Mouse (Mus musculus) brown adipose tissue, adult 24 weeks (tissue): ENCODE results near the gene Bmpr1b. TPM values are rescaled to one million over a fixed set of nuclear protein-coding genes. Genes with fewer than 3 reads are reported as not detected.

Experiments
- H3K27ac ChIP-seq: fragments of 200-500 bp; replicated peaks from 2 replicates; pipeline ENCODE4 v1.5.1; 2012; ENCODE audit warnings: low read depth, mild to moderate bottlenecking, low read length
- H3K4me1 ChIP-seq: fragments of 200-500 bp; 2 replicates; pipeline ENCODE4 v1.6.1; 2012; ENCODE audit warnings: low read length, mixed read lengths; ENCODE audit not compliant: control insufficient read depth, insufficient read depth, insufficient read length
- H3K4me3 ChIP-seq: fragments of 200-500 bp; 2 replicates; pipeline ENCODE4 v1.5.1; 2012; ENCODE audit warnings: low read depth, mild to moderate bottlenecking, low read length, moderate library complexity; ENCODE audit not compliant: insufficient read depth
- polyA plus RNA-seq: library from polyadenylated mRNA; stranded (reverse); fragments of >200 nt; gene quantifications from 2 replicates; pipeline ENCODE4 v1.2.4, GENCODE M21; 2012; ENCODE audit not compliant: missing spikeins, insufficient read depth, insufficient read length

Gene Bmpr1b
- polyA plus RNA-seq, 1 experiment = not detected

GRCm38 (mm10) chr3:142084091-142084490 lies 85.1 kb downstream of the Bmpr1b start:
- H3K4me3 ChIP-seq = no peak overlapping the region
- H3K27ac ChIP-seq = no peak overlapping the region
- H3K4me1 ChIP-seq = no peaks in the 10 kb centered on the region

- H3K4me1 ChIP-seq = no peaks in the 10 kb centered on the region
- H3K4me3 ChIP-seq = no peak overlapping the region
- no peak overlapping the region for H3K27ac ChIP-seq
These were observed 91.4 kb downstream of the Bmpr1b start for GRCm38 (mm10) chr3:142077723-142078302.

- no peak overlapping the region for H3K27ac ChIP-seq
- H3K4me1 ChIP-seq = no peaks in the 10 kb centered on the region
- no peak overlapping the region for H3K4me3 ChIP-seq
These were observed 97.6 kb downstream of the Bmpr1b start for GRCm38 (mm10) chr3:142071601-142072000.

- Histone ChIP-seq H3K4me1 (peaks cover 5% of the 10 kb centered on the region; the same call in 1 of the 2 replicates), H3K27ac (no peak overlapping the region), H3K4me3 (no peak overlapping the region)
These were observed 102.4 kb downstream of the Bmpr1b start for GRCm38 (mm10) chr3:142066792-142067346.

GRCm38 (mm10) chr3:142065111-142065510 lies 104.1 kb downstream of the Bmpr1b start:
- peaks cover 5% of the 10 kb centered on the region; the same call in 1 of the 2 replicates for H3K4me1 ChIP-seq
- no peak overlapping the region for H3K27ac ChIP-seq
- H3K4me3 ChIP-seq = no peak overlapping the region

GRCm38 (mm10) chr3:142063536-142064226 lies 105.5 kb downstream of the Bmpr1b start:
- Histone ChIP-seq H3K4me1 (peaks cover 5% of the 10 kb centered on the region; the same call in 1 of the 2 replicates), H3K4me3 (no peak overlapping the region), H3K27ac (peak overlapping the region; percentile 6; the same call in 1 of the 2 replicates)

- H3K27ac ChIP-seq = peak overlapping the region; percentile 13; the same call in 1 of the 2 replicates
- H3K4me3 ChIP-seq = no peak overlapping the region
- H3K4me1 ChIP-seq = peaks cover 5% of the 10 kb centered on the region; the same call in 1 of the 2 replicates
These were observed 108.0 kb downstream of the Bmpr1b start for GRCm38 (mm10) chr3:142061267-142061666.

GRCm38 (mm10) chr3:142059890-142060289 lies 109.3 kb downstream of the Bmpr1b start:
- Histone ChIP-seq H3K4me1 (peaks cover 5% of the 10 kb centered on the region; the same call in 1 of the 2 replicates), H3K27ac (no peak overlapping the region), H3K4me3 (no peak overlapping the region)

- Histone ChIP-seq H3K4me1 (no peaks in the 10 kb centered on the region), H3K4me3 (no peak overlapping the region), H3K27ac (no peak overlapping the region)
These were observed 118.5 kb downstream of the Bmpr1b start for GRCm38 (mm10) chr3:142050681-142051080.

- Histone ChIP-seq H3K4me3 (no peak overlapping the region), H3K4me1 (no peaks in the 10 kb centered on the region), H3K27ac (no peak overlapping the region)
These were observed 119.6 kb downstream of the Bmpr1b start for GRCm38 (mm10) chr3:142049610-142050009.

- no peak overlapping the region for H3K4me3 ChIP-seq
- H3K27ac ChIP-seq = no peak overlapping the region
- no peaks in the 10 kb centered on the region for H3K4me1 ChIP-seq
These were observed 120.1 kb downstream of the Bmpr1b start for GRCm38 (mm10) chr3:142049093-142049492.

- Histone ChIP-seq H3K4me1 (no peaks in the 10 kb centered on the region), H3K4me3 (no peak overlapping the region), H3K27ac (no peak overlapping the region)
These were observed 120.7 kb downstream of the Bmpr1b start for GRCm38 (mm10) chr3:142048493-142048892.

- Histone ChIP-seq H3K27ac (no peak overlapping the region), H3K4me3 (no peak overlapping the region), H3K4me1 (no peaks in the 10 kb centered on the region)
These were observed 125.8 kb downstream of the Bmpr1b start for GRCm38 (mm10) chr3:142043463-142043862.

- Histone ChIP-seq H3K4me1 (no peaks in the 10 kb centered on the region), H3K27ac (no peak overlapping the region), H3K4me3 (no peak overlapping the region)
These were observed 126.2 kb downstream of the Bmpr1b start for GRCm38 (mm10) chr3:142043006-142043405.

GRCm38 (mm10) chr3:142040345-142040744 lies 128.9 kb downstream of the Bmpr1b start:
- H3K4me3 ChIP-seq = no peak overlapping the region
- no peak overlapping the region for H3K27ac ChIP-seq
- H3K4me1 ChIP-seq = no peaks in the 10 kb centered on the region

- no peak overlapping the region for H3K27ac ChIP-seq
- H3K4me3 ChIP-seq = no peak overlapping the region
These were observed 135.1 kb downstream of the Bmpr1b start for GRCm38 (mm10) chr3:142034160-142034559.

More at GRCm38 (mm10) chr3:142034160-142034559, 135.1 kb downstream of the Bmpr1b start:
- no peaks in the 10 kb centered on the region for H3K4me1 ChIP-seq
